Comparison of ENCODE assay signal across 8 mouse cellular contexts in genomic region chr11:88582021-88582707, GRCm38 (mm10).
DNase-seq lines count a peak whose midpoint lies in the region; ATAC-seq lines count a peak whose summit lies in the region.

No protein-coding gene starts in this region.

- 16% methylated on average over 13 of the region's 13 CpGs for WGBS in kidney, embryonic 15.5 days
- WGBS in embryonic facial prominence, embryonic 10.5 days: 20% methylated on average over 13 of the region's 13 CpGs
- 9% methylated on average over 13 of the region's 13 CpGs for WGBS in midbrain, embryonic 16.5 days

- H3K4me3 ChIP-seq in kidney, embryonic 15.5 days (replicated peaks): no peak overlapping the region
- H3K4me3 ChIP-seq in embryonic facial prominence, embryonic 10.5 days: peak overlapping the region; percentile 40
- no peak overlapping the region for H3K4me3 ChIP-seq in midbrain, embryonic 16.5 days (ENCODE audit: low read depth, low read length)

- ATAC-seq in kidney, embryonic 15.5 days (replicated peaks; ENCODE audit: low FRiP score): peak; percentile 66
- peak; percentile 50; the same call in 1 of the 2 replicates for ATAC-seq in midbrain, embryonic 16.5 days
- ATAC-seq in erythroblast, adult 5-6 weeks (replicated peaks; ENCODE audit: low FRiP score, poor library complexity, severe bottlenecking): no peak

- DNase-seq in kidney, adult 18-20 months: no peak
- peak; percentile 52 for DNase-seq in embryonic facial prominence, embryonic 10.5 days (ENCODE audit: low spot score)
- DNase-seq in induced T-regulatory cell, adult 2 months (ENCODE audit: low read depth): peak; percentile 40
- no peak for DNase-seq in spleen, postnatal 14 days (ENCODE audit: low spot score in 2 of 2)
- no peak for DNase-seq in adrenal gland, adult 2 months

- peak overlapping the region; percentile 87 for H3K27ac ChIP-seq in kidney, embryonic 15.5 days
- peak overlapping the region; percentile 87 for H3K27ac ChIP-seq in embryonic facial prominence, embryonic 10.5 days (replicated peaks)
- peak overlapping the region; percentile 60 for H3K27ac ChIP-seq in midbrain, embryonic 16.5 days (ENCODE audit: low read length)

- peak overlapping the region; percentile 22 for H3K9ac ChIP-seq in kidney, embryonic 15.5 days
- no peak overlapping the region for H3K9ac ChIP-seq in midbrain, embryonic 16.5 days (ENCODE audit: low read depth, low read length)

- H3K36me3 ChIP-seq in kidney, embryonic 15.5 days: peaks cover 7% of the 10 kb centered on the region
- H3K36me3 ChIP-seq in embryonic facial prominence, embryonic 10.5 days (replicated peaks): peaks cover 32% of the 10 kb centered on the region
- H3K36me3 ChIP-seq in midbrain, embryonic 16.5 days (ENCODE audit: control insufficient read depth, insufficient read depth, low read length): no peaks in the 10 kb centered on the region

- H3K4me2 ChIP-seq in kidney, embryonic 15.5 days: peak overlapping the region; percentile 33
- H3K4me2 ChIP-seq in midbrain, embryonic 16.5 days (ENCODE audit: low read length): peak overlapping the region; percentile 7; the same call in 1 of the 2 replicates

- peaks cover 77% of the 10 kb centered on the region for H3K4me1 ChIP-seq in kidney, embryonic 15.5 days
- peaks cover 85% of the 10 kb centered on the region for H3K4me1 ChIP-seq in embryonic facial prominence, embryonic 10.5 days
- peaks cover 70% of the 10 kb centered on the region for H3K4me1 ChIP-seq in midbrain, embryonic 16.5 days (ENCODE audit: control insufficient read depth, insufficient read depth, low read length)

- H3K9me3 ChIP-seq in kidney, embryonic 15.5 days (replicated peaks): no peaks in the 10 kb centered on the region
- no peaks in the 10 kb centered on the region for H3K9me3 ChIP-seq in embryonic facial prominence, embryonic 10.5 days
- H3K9me3 ChIP-seq in midbrain, embryonic 16.5 days (replicated peaks; ENCODE audit: control insufficient read depth, low read length, poor library complexity, severe bottlenecking): no peaks in the 10 kb centered on the region

- H3K27me3 ChIP-seq in kidney, embryonic 15.5 days: no peaks in the 10 kb centered on the region
- no peaks in the 10 kb centered on the region for H3K27me3 ChIP-seq in embryonic facial prominence, embryonic 10.5 days (replicated peaks; ENCODE audit: low read depth, poor library complexity, severe bottlenecking)
- H3K27me3 ChIP-seq in midbrain, embryonic 16.5 days (ENCODE audit: control insufficient read depth, insufficient read depth, low read depth, low read length): no peaks in the 10 kb centered on the region

Comparison
In these comparisons a context has a peak if more than half of its experiments do, and no peak if none do; other contexts are left out.
1. DNase-seq: peak in embryonic facial prominence, embryonic 10.5 days (single experiment) and induced T-regulatory cell, adult 2 months (single experiment); none in kidney, adult 18-20 months (single experiment), spleen, postnatal 14 days (0 of 2) and adrenal gland, adult 2 months (single experiment).
2. Peak in every context shown above with its lines, with median percentiles within 50 percentile points of each other: H3K27ac ChIP-seq.